Mouse (Mus musculus): Measurements from ENCODE around the gene Ang5. TPM values are rescaled to one million over a fixed set of nuclear protein-coding genes. Genes with fewer than 3 reads are reported as not detected.
"Not testable (repeated sequence)": the region's sequence is repeated elsewhere in the genome, so short reads cannot be mapped to it uniquely, and the experiment has no call there.

Ang5 gene
- not detected in 2 replicates for polyA plus RNA-seq (2015; fragmentation: Nextera tagmentation; extraction: Ambion mirVana)

DNA sequence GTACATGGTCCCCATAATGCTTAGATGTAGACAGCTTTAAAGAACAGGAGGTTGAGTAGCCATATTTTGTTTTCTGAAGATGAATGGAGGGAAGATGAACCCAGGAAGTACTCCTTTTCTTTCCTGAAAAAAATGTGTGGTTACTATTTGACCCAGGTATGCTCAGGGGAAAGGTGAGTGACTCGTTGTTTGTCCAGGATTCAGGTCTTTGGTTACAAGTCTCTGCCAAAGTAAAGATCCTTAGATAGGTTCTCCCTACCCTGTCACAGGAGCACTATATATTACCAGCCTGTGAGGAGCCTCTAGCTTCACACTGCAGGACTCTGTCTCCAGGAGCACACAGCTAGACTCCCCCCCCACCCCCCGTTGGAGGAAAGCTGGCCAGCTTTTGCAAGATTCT, at the start of gene Ang5:
Gene Ang5, plus strand, starts transcription at position 301 of the 400 bp plus-strand sequence.
- no CpG with 5 or more reads among the region's 2 CpGs for WGBS

DNA sequence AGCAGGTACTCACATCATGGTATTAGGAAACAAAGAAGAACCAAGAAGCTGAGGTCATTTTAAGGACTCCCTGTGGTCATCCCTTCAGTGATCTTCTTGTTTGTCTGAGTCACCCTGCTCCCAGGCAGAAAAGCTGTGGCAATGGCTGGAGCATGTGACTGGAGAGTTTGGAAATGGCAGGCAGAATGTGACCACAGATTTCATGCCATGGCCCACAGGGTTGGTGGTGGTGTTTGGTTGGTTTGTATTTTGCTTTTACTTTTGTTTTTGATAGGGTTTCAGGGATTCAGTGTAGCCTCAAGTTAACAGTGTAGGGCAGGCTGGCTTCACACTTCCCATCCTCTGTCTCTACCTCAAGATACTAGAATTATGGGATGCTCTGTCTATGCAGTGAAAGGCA, 38.7 kb upstream of the Ang5 start:
- H3K27me3 ChIP-seq (replicated peaks); H3K4me2 ChIP-seq; ATAC-seq (ENCODE audit: insufficient read depth, low FRiP score, low read depth); H3K9ac ChIP-seq; H3K9me3 ChIP-seq; H3K36me3 ChIP-seq; H3K4me3 ChIP-seq (replicated peaks); H3K27ac ChIP-seq; H3K4me1 ChIP-seq: not testable (repeated sequence)

More for the DNA sequence above, at the start of gene Ang5:
- H3K27me3 ChIP-seq (replicated peaks); H3K27ac ChIP-seq; H3K9me3 ChIP-seq; H3K9ac ChIP-seq; H3K4me2 ChIP-seq; H3K4me1 ChIP-seq; ATAC-seq (ENCODE audit: insufficient read depth, low FRiP score, low read depth); H3K36me3 ChIP-seq; H3K4me3 ChIP-seq (replicated peaks): not testable (repeated sequence)

DNA sequence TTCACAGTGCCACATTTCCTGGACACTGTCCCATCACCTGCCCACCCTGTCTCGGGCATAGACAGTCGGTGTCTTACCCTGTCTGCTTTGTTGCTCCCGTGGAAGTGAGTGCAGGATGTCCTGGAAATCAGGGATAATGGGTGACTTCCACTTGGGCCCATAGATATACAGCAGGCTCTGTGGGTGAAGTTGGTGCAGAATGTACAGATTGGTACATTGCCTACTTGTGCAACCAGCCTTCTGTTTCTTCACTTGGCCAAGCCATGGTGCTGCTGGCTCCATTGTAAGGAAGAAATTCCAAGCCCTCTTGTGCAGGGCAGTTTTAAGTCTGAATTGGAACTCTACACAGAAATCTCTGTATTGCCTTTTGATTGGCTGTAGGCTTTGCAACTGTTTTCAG, 33.4 kb upstream of the Ang5 start, which contains the start of gene Ear10:
Gene Ear10, minus strand, starts transcription at position 101 of the 400 bp plus-strand sequence.
- not testable (repeated sequence) for H3K9me3 ChIP-seq; H3K4me1 ChIP-seq; H3K9ac ChIP-seq; H3K4me2 ChIP-seq; H3K27me3 ChIP-seq (replicated peaks); H3K36me3 ChIP-seq; ATAC-seq (ENCODE audit: insufficient read depth, low FRiP score, low read depth); H3K27ac ChIP-seq; H3K4me3 ChIP-seq (replicated peaks)
- WGBS, result 80% methylated on average over 3 of the region's 3 CpGs

DNA sequence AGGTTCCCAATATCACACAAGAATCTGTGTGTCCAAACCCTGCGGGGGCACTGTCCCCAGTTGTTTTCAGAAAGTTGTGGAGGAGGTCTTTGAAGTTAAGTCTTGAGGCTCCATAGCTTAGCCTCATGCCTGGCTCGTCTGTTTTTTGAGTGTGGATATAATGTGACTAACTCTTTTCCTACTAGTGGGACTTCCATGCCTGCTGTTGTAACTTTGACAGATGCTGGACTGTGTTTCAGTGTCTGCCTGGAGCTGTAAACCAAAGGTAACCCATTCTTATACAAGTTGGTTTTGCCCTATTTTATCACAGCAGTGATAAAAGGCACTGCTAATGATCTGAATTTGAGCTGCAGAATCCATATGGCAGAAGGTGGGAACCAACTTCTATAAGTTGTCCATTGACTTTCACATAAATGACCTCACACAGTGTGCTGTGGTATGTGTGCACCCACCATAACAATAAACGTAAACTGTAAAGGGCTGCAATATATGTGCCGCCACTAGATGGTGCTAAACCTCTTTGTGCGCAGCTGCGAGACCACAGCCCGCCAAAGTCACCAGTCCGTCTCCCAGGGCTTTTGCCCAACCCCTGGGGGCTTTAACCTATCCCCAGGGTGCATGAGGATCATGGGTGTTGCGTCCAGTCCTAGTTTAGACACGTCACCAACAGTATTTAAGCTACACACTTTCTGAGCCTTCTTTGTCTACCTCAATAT, 32.0 kb upstream of the Ang5 start, which contains the start of gene Gm8113:
Gene Gm8113, plus strand, starts transcription at position 703 of the 716 bp plus-strand sequence.
- peak; percentile 90 for ATAC-seq (ENCODE audit: insufficient read depth, low FRiP score, low read depth)
- H3K9me3 ChIP-seq; H3K4me1 ChIP-seq; H3K9ac ChIP-seq; H3K36me3 ChIP-seq; H3K27me3 ChIP-seq (replicated peaks): not testable (repeated sequence)
- H3K4me2 ChIP-seq, result peak within 1 kb of the TSS; percentile 52
- H3K27ac ChIP-seq, result peak within 1 kb of the TSS; percentile 89
- WGBS, result 10% methylated on average over 10 of the region's 10 CpGs
- peak within 1 kb of the TSS; percentile 53 for H3K4me3 ChIP-seq (replicated peaks)

DNA sequence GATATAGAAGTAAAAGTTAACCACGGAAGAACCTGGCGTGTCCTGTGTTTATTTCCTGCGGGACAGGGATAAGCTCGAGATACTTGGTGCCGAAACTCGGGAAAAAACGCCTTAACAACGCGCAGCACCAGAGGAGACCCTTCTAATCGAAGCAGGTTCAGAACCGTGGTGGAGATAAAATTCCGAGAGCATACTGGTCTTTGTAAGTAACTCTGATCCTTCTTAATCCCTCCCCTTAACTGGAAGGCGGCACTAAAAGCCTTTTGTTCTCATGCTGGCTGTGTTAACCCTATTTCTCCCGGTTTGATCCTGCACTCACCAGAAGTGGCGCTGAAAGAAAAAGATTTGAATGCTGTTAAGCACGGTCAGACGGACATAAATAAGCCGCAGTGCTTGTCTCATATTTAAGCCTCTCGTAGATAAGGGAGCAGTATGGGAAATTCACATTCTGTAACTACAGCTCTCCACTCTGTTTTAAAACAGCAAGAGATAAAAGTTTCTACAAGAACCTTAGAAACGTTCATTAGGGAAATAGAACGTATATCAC, 31.4 kb upstream of the Ang5 start:
- ATAC-seq (ENCODE audit: insufficient read depth, low FRiP score, low read depth), result peak; percentile 73; the same call in 1 of the 2 replicates
- Histone ChIP-seq H3K4me3 (replicated peaks) (peak overlapping the region; percentile 53), H3K4me2 (peak overlapping the region; percentile 52), H3K27ac (peak overlapping the region; percentile 89)
- not testable (repeated sequence) for H3K27me3 ChIP-seq (replicated peaks); H3K9ac ChIP-seq; H3K4me1 ChIP-seq; H3K9me3 ChIP-seq; H3K36me3 ChIP-seq
- WGBS, result 7% methylated on average over 21 of the region's 21 CpGs

DNA sequence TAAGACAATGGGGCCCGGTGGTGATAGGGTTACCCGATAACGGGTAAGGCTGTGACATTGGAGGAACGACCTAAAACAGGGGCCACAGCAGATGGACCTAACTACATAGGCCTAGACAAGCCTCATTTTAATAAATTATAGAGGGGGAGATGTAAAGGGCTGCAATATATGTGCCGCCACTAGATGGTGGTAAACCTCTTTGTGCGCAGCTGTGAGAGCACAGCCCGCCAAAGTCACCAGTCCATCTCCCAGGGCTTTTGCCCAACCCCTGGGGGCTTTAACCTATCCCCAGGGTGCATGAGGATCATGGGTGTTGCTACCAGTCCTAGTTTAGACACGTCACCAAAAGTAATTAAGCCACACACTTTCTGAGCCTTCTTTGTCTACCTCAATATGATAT, 23.9 kb upstream of the Ang5 start:
- not testable (repeated sequence) for ATAC-seq (ENCODE audit: insufficient read depth, low FRiP score, low read depth); H3K4me3 ChIP-seq (replicated peaks)
- WGBS, result 20% methylated on average over 8 of the region's 8 CpGs

DNA sequence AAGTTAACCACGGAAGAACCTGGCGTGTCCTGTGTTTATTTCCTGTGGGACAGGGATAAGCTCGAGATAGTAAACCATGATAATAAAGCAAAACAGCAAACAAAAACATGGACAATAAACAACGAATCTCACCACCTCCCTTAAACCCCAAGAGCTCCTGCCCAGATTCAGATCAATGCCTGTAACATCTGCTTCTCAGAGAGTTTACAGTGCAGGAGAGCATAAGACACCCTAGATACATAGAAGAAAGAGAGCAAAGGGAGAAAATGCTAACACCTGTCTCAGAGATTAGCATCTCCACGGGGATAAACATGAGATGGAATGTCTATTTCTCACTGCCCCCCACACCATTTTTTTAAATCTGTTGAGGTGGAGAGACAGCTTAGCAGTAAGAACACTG, 23.5 kb upstream of the Ang5 start:
- H3K27me3 ChIP-seq (replicated peaks); ATAC-seq (ENCODE audit: insufficient read depth, low FRiP score, low read depth); H3K4me3 ChIP-seq (replicated peaks); H3K36me3 ChIP-seq; H3K9ac ChIP-seq; H3K4me2 ChIP-seq; H3K27ac ChIP-seq; H3K9me3 ChIP-seq; H3K4me1 ChIP-seq: not testable (repeated sequence)
- WGBS, result 50% methylated on average over 5 of the region's 5 CpGs

More for the DNA sequence above, 23.9 kb upstream of the Ang5 start:
- H3K4me2 ChIP-seq; H3K27ac ChIP-seq; H3K4me1 ChIP-seq; H3K27me3 ChIP-seq (replicated peaks); H3K9me3 ChIP-seq; H3K36me3 ChIP-seq; H3K9ac ChIP-seq: not testable (repeated sequence)

DNA sequence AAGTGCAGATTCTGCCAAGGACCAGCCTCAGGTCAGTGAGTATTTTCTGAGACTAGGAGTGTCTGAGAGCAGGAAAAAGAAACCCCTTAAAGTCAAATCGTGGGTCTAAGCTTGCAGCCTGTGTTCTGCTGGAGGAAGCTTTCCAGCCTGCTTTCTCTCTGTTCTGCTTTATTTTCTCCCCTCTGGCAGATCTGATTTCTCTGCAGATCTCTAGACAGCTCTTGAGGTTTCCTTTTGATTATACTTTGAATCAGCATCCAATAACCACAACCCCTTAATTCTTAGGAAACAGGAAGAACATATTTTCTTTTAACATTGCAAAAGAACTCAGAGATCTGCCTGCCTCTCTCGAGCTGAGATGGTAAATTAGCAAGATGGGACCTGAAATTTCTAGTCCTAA, 3.5 kb upstream of the Ang5 start:
- not testable (repeated sequence) for H3K9ac ChIP-seq; H3K36me3 ChIP-seq; H3K4me2 ChIP-seq; H3K4me3 ChIP-seq (replicated peaks); H3K9me3 ChIP-seq; H3K4me1 ChIP-seq; H3K27ac ChIP-seq; ATAC-seq (ENCODE audit: insufficient read depth, low FRiP score, low read depth); H3K27me3 ChIP-seq (replicated peaks)
- 31% methylated on average over 2 of the region's 2 CpGs for WGBS

DNA sequence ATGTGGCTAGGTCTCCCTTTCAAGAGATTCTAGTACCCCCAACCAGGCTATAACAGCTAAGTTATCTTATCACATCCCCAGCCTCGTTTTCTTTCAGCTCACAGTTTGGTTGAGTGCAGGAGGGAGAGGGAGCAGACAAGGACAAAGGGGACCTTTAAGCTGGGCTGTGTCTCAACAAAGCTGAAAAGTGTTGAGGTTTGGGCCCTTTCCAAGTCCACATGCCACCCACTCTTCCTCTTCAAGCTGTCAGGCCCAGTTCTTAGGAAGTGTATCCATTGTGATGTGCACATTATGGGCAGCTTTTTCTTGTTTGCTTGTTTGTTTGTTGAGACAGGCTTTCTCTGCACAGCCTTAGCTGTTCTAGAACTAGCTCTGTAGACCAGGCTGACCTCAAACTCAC, 1.8 kb upstream of the Ang5 start:
- H3K4me3 ChIP-seq (replicated peaks); H3K9me3 ChIP-seq; H3K27me3 ChIP-seq (replicated peaks); H3K4me2 ChIP-seq; ATAC-seq (ENCODE audit: insufficient read depth, low FRiP score, low read depth); H3K4me1 ChIP-seq; H3K36me3 ChIP-seq; H3K9ac ChIP-seq; H3K27ac ChIP-seq: not testable (repeated sequence)
- WGBS, result no CpG with 5 or more reads among the region's 1 CpGs

DNA sequence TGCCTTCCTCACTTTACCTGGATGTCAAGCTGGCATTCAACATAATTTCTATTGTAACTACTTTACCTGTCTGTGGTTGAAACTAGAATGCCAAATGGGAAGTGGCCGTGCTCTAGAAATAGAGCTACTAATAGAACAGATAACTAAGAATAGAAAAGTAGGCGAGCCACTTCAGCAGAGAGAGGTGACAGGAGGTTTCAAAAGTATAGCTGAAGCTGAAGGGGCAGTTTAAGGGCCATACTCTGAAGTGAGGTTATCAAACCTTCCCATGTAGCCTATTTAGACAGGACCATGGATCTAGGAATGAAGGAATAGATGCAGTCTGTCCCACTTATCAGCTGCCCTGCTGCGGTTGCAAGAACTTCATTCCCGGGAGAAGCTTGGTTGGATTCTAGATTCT, 26.6 kb downstream of the Ang5 start:
- WGBS, result 61% methylated on average over 4 of the region's 4 CpGs
- Histone ChIP-seq H3K9me3 (no peaks in the 10 kb centered on the region), H3K27me3 (replicated peaks) (no peaks in the 10 kb centered on the region), H3K4me1 (no peaks in the 10 kb centered on the region), H3K9ac (no peak overlapping the region), H3K4me2 (no peak overlapping the region), H3K27ac (no peak overlapping the region), H3K36me3 (no peaks in the 10 kb centered on the region), H3K4me3 (replicated peaks) (no peak overlapping the region)
- no peak for ATAC-seq (ENCODE audit: insufficient read depth, low FRiP score, low read depth)

DNA sequence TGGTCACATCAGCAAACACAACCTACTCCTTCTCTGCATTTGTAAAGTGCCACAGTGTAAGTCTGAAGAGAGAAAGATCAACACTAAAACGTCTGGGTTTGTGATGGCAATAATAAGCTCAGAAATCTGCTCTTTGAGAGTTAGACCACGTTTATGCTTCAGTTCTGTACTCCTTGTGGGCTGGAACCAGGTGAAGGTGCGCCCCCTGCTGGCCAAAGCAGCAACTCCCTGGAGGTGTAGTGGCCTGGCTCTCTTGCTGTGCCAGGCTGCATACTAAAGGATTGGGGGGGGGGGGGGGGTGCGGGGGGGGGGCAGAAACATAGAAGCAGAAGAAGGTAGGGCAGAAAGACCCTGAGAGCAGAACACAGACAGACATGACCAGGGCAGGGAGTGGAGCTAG, 27.0 kb downstream of the Ang5 start:
- peak; percentile 56; the same call in 1 of the 2 replicates for ATAC-seq (ENCODE audit: insufficient read depth, low FRiP score, low read depth)
- no peak overlapping the region for H3K4me3 ChIP-seq (replicated peaks)
- H3K36me3 ChIP-seq, result no peaks in the 10 kb centered on the region
- H3K27me3 ChIP-seq (replicated peaks), result no peaks in the 10 kb centered on the region
- no peak overlapping the region for H3K4me2 ChIP-seq
- H3K9me3 ChIP-seq, result no peaks in the 10 kb centered on the region
- no peak overlapping the region for H3K9ac ChIP-seq
- no peak overlapping the region for H3K27ac ChIP-seq
- H3K4me1 ChIP-seq, result no peaks in the 10 kb centered on the region
- WGBS, result 0% methylated on average over 3 of the region's 4 CpGs

DNA sequence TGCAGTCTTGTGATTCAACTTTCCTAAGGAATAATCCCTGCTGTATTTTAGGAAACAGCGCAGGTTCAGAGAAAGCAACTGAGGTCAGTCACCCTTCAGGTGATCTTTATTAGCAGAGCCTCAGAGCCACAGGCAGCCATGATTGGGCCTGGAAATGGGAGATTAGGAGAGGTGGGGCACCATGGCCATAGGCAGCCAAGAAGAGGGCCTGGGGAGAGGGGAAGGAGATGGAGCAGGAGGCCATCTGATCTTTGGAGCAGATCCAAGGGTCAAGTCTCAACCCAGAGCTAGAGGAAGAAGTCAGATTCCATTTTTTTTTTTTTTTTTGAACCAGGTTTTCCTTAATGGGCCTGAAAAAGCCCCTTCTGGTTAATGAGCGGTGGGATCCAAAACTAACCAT, 29.3 kb downstream of the Ang5 start:
- Histone ChIP-seq H3K4me2 (no peak overlapping the region), H3K4me3 (replicated peaks) (no peak overlapping the region), H3K27ac (no peak overlapping the region), H3K9ac (no peak overlapping the region), H3K9me3 (no peaks in the 10 kb centered on the region), H3K36me3 (no peaks in the 10 kb centered on the region), H3K4me1 (no peaks in the 10 kb centered on the region), H3K27me3 (replicated peaks) (no peaks in the 10 kb centered on the region)
- WGBS, result 79% methylated on average over 2 of the region's 2 CpGs
- ATAC-seq (ENCODE audit: insufficient read depth, low FRiP score, low read depth), result no peak

All from stomach, embryonic 15.5 days (tissue).